Mouse (Mus musculus) G1E (cell line): ENCODE measurements at regions not wholly inside any gene's neighbourhood (a gene's known extent, or its start where the extent isn't known, plus 50 kb on each side); places are given as distances from the start of the nearest gene placed in this dataset.
"Not testable (repeated sequence)": the region's sequence is repeated elsewhere in the genome, so short reads cannot be mapped to it uniquely, and the experiment has no call there.

Experiments used
- ATAC-seq: 2 replicates; pipeline ENCODE4 v1.8.0; 2016; ENCODE audit warnings: mild to moderate bottlenecking; ENCODE audit not compliant: insufficient number of reproducible peaks, poor library complexity, low FRiP score, severe bottlenecking; ENCODE audit errors: extremely low read depth
- DNase-seq: peaks from one replicate; pipeline ENCODE4 v3.0.0; 2012; ENCODE audit warnings: low spot score
- H3K27me3 ChIP-seq: 2 replicates; pipeline ENCODE4 v1.6.1; 2012; ENCODE audit warnings: mild to moderate bottlenecking, low read length, inconsistent platforms; ENCODE audit not compliant: insufficient read depth
- H3K36me3 ChIP-seq: replicated peaks from 2 replicates; pipeline ENCODE3; 2012; ENCODE audit warnings: mild to moderate bottlenecking, inconsistent platforms
- H3K4me1 ChIP-seq: 2 replicates; pipeline ENCODE4 v1.6.1; 2012; ENCODE audit warnings: low read depth, low read length, inconsistent platforms, mixed read lengths; ENCODE audit not compliant: insufficient read depth
- H3K4me3 ChIP-seq: 2 replicates; pipeline ENCODE4 v1.5.1; 2012; ENCODE audit warnings: low read depth, mild to moderate bottlenecking, inconsistent platforms, low read length, moderate library complexity, mixed read lengths
- H3K9me3 ChIP-seq: replicated peaks from 2 replicates; pipeline ENCODE4 v1.6.1; 2012; ENCODE audit warnings: inconsistent platforms
- CTCF ChIP-seq: IDR thresholded peaks from 2 replicates; pipeline ENCODE4 v1.5.1; 2012; ENCODE audit warnings: low read depth, low read length, inconsistent platforms, mixed read lengths
- GATA1 ChIP-seq: IDR thresholded peaks from 2 replicates; pipeline ENCODE4 v1.6.1; 2012; ENCODE audit warnings: borderline replicate concordance, low read length, inconsistent platforms, mixed read lengths
- GATA2 ChIP-seq: IDR thresholded peaks from 2 replicates; pipeline ENCODE4 v1.6.1; 2012; ENCODE audit warnings: low read depth, low read length, inconsistent platforms, borderline replicate concordance
- POLR2AphosphoS5 ChIP-seq: IDR thresholded peaks from 2 replicates; pipeline ENCODE4 v1.6.1; 2012; ENCODE audit warnings: low read depth, low read length, inconsistent platforms; ENCODE audit not compliant: insufficient replicate concordance
- TAL1 ChIP-seq: conservative IDR thresholded peaks from 2 replicates; pipeline ENCODE4 v1.6.1; 2012; ENCODE audit warnings: low read depth, low read length, inconsistent platforms, mixed read lengths

DNA sequence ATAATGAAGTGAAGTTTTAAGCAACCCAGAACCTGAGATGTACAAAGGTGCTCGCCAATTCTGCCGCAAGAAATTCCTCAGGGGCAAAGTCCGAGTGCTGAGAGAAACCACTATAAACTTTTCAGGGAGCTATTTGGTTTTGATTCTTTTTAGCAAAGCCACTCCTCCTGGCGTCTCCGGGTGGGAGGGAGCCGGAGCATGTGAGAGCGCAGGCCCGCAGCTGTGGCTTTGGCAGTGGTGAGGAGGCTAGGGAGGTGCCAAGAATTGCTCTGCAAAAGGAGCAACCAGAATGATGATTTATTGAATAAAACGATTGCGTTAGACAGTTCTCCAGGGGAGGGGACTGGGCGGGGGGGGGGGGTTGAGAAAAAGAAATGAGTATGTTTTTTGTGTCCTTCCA, 490.9 kb upstream of the Gulo start:
- no peaks in the 10 kb centered on the region for H3K36me3 ChIP-seq
- no peaks in the 10 kb centered on the region; the same call in 1 of the 2 replicates for H3K27me3 ChIP-seq
- peaks cover 36% of the 10 kb centered on the region for H3K4me1 ChIP-seq
- DNase-seq = no peak
- no peak overlapping the region for H3K4me3 ChIP-seq
- no peak for TF ChIP-seq CTCF
- no peak for ATAC-seq
- no peaks in the 10 kb centered on the region for H3K9me3 ChIP-seq

DNA sequence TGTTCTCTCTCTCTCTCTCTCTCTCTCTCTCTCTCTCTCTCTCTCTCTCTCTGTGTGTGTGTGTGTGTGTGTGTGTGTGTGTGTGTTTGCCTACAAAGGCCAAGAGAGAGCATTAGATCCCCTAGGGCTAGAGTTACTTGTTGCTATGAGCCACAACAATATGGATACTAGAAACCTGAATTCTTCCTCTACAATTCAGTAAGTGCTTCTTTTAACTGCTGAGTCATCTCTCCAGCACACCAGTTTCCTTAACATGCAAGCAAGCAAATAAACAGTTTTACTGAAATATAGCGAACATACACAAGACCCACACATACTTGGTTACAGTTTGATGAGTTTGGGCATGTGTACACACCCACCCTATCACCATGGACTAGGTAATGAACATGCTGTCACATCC, 486.1 kb upstream of the Gulo start:
- no peaks in the 10 kb centered on the region for H3K9me3 ChIP-seq
- H3K36me3 ChIP-seq = no peaks in the 10 kb centered on the region
- peaks cover 30% of the 10 kb centered on the region for H3K4me1 ChIP-seq
- ATAC-seq (no peak), DNase-seq (no peak)
- no peak overlapping the region for H3K4me3 ChIP-seq
- H3K27me3 ChIP-seq = no peaks in the 10 kb centered on the region
- TF ChIP-seq POLR2AphosphoS5 = no peak
- TF ChIP-seq CTCF = no peak
- TF ChIP-seq GATA2 = no peak
- TF ChIP-seq GATA1 = no peak
- no peak for TF ChIP-seq TAL1

DNA sequence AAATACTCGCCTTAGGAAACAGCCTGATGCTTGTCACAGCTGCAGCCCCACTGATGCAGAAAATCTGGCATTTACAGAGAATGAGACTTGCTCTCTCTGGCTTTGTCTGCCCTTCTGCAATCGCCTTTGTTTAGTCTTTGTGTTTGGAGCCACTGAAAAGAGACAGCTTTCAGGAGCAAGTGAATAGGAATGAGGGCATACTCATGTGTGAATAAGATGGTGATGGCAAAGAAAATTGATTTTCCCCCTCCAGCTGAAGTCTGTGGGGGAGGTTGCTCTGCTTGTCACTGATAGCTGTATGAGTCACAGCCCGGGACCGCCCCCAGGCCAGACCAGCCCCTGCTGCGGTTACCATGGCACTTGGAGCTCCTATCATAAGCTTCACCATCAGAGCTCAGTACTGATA, 485.5 kb upstream of the Gulo start:
- H3K36me3 ChIP-seq = no peaks in the 10 kb centered on the region
- no peak for DNase-seq
- no peaks in the 10 kb centered on the region for H3K9me3 ChIP-seq
- H3K4me3 ChIP-seq = no peak overlapping the region; the same call in 1 of the 2 replicates
- TF ChIP-seq GATA2 (no peak), GATA1 (no peak), POLR2AphosphoS5 (no peak), TAL1 (no peak)
- peaks cover 30% of the 10 kb centered on the region for H3K4me1 ChIP-seq
- peak; percentile 86 for ATAC-seq
- no peaks in the 10 kb centered on the region for H3K27me3 ChIP-seq

DNA sequence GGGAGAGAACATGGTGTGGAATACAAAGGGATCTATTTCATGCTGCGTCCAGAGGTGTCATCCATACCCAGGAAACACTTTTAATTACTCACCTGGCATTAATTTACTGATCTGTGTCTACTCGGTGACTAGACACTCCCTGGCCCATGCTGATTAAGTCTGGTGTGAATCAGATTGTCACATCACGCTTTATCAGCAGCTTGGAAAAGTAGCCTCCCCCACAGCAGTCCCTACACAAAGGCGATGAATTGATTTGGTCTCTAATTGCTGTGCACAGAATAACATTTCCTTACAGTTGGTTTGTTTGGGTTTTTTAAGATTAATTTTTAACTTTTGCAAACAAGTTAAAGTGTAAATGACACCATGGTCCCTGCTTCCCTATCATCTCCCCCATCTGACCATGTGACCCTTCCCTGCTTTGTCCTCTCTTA, 484.7 kb upstream of the Gulo start:
- Histone ChIP-seq H3K9me3 (no peaks in the 10 kb centered on the region), H3K4me3 (no peak overlapping the region), H3K36me3 (no peaks in the 10 kb centered on the region), H3K4me1 (peaks cover 30% of the 10 kb centered on the region), H3K27me3 (no peaks in the 10 kb centered on the region)
- no peak for TF ChIP-seq TAL1
- no peak for TF ChIP-seq GATA1
- no peak for TF ChIP-seq GATA2
- TF ChIP-seq POLR2AphosphoS5 = no peak
- TF ChIP-seq CTCF = no peak
- DNase-seq (no peak), ATAC-seq (peak; percentile 36)

DNA sequence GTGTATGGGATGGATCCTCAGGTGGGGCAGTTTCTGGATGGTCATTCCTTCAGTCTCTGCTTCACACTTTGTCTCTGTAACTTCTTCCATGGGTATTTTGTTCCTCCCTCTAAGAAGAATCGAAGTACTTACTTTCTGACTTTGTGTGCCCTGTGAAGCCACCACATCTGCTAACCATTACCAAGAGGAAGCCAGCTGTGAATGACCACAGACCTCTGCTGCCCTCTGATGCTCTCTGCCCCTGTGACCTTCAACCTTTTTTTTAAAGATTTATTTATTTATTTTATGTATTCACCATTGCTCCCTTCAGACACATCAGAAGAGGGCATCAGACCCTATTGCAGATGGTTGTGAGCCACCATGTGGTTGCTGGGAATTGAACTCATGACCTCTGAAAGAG, 475.7 kb upstream of the Gulo start:
- not testable (repeated sequence) for H3K27me3 ChIP-seq, H3K4me3 ChIP-seq, H3K36me3 ChIP-seq, ATAC-seq, H3K9me3 ChIP-seq, DNase-seq, H3K4me1 ChIP-seq

DNA sequence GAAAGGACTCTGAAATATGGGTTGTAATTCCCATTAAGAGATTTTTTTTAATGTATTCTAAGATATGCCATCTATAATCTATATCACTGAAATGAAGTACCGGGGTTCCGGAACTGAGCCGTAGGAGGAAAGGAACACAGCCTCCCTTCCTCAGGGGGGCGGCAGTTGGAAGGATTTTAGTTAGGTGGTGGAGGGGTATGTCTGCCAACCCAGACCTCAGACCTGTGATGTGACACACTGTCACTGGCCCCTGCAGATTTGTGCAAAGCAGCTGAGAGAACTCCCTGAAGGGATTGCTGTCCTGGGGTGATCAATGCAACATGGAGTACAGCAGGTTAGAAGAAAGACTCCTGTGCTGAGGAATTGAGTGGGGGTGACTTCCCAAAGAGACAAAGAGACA, 470.2 kb upstream of the Gulo start:
- H3K4me1 ChIP-seq = peaks cover 6% of the 10 kb centered on the region; the same call in 1 of the 2 replicates
- no peaks in the 10 kb centered on the region for H3K36me3 ChIP-seq
- no peaks in the 10 kb centered on the region; the same call in 1 of the 2 replicates for H3K27me3 ChIP-seq
- H3K4me3 ChIP-seq = no peak overlapping the region
- TF ChIP-seq GATA2 = no peak
- TF ChIP-seq TAL1 = no peak
- no peak for TF ChIP-seq GATA1
- TF ChIP-seq POLR2AphosphoS5 = no peak
- TF ChIP-seq CTCF = no peak
- DNase-seq = no peak
- H3K9me3 ChIP-seq = no peaks in the 10 kb centered on the region
- no peak for ATAC-seq

DNA sequence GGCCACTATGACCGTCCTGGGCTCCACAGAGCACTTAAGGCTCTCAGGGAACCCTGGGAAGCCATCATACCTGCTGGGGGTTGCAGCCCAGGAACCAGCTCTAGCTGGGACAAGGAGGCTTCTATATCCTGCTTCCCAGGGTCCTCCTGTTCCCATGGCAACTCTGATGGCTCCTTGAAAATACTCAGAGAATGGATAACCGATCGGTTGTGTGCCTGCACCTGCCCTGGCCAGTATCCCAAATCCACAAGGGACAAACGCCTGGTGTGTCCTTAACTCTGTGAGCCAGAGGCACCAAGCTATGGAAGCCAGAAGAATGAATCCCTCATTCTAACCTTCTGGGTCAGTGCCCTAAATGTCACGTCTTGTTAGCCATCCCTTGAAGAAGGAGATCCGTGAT, 469.6 kb upstream of the Gulo start:
- Histone ChIP-seq H3K36me3 (no peaks in the 10 kb centered on the region), H3K4me1 (peaks cover 6% of the 10 kb centered on the region; the same call in 1 of the 2 replicates), H3K4me3 (no peak overlapping the region), H3K27me3 (no peaks in the 10 kb centered on the region; the same call in 1 of the 2 replicates), H3K9me3 (no peaks in the 10 kb centered on the region)
- ATAC-seq = no peak
- DNase-seq = no peak
- no peak for TF ChIP-seq POLR2AphosphoS5
- no peak for TF ChIP-seq GATA1
- TF ChIP-seq TAL1 = no peak
- no peak for TF ChIP-seq CTCF
- no peak for TF ChIP-seq GATA2
